Mouse (Mus musculus) small intestine, adult 2 months (tissue): ENCODE measurements around the gene Nr5a2.

Experiments used
- CTCF ChIP-seq: fragments of 200-500 bp; IDR thresholded peaks from 2 replicates; pipeline ENCODE4 v1.5.1; 2012; ENCODE audit warnings: low read depth, mild to moderate bottlenecking, control low read depth, inconsistent platforms, low read length, moderate library complexity, mixed read lengths; ENCODE audit not compliant: insufficient replicate concordance, insufficient read length; ENCODE audit errors: extremely low read depth
- POLR2A ChIP-seq: fragments of 200-500 bp; IDR thresholded peaks from 2 replicates; pipeline ENCODE4 v1.6.1; 2012; ENCODE audit warnings: low read depth, mild to moderate bottlenecking, control low read depth, inconsistent platforms, low read length, moderate library complexity

DNA sequence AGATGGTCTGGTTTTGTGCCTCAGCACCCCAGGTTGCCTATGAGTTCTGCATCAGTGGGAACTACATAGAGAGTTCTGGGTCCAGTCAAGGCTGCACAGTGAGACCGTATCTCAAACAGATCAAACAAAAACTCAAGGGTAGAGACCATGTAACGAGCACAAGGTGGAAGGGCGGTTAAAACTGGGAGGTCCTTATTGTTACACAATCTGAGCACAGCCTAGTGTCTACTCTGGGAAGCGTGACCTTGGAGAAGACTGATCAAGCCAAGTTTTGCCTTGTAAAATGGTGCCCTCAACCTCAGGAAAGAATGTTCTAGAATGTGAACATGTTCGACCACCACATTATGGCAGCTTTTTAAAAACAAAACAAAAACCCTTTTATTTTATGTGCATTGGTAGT lies 12.8 kb upstream of the Nr5a2 start:
- no peak for TF ChIP-seq CTCF
- no peak for TF ChIP-seq POLR2A
